Mouse (Mus musculus) adrenal gland, postnatal 4 days (tissue): ENCODE results near the gene Lhx3. TPM values are rescaled to one million over a fixed set of nuclear protein-coding genes. Genes with fewer than 3 reads are reported as not detected.

Source experiments
- total RNA-seq, 2 experiments: library from RNA; stranded (reverse); gene quantifications; 2 replicates each; pipeline ENCODE4 v1.2.3; 2021

Gene Lhx3
- total RNA-seq, 2 experiments from 2014 or later: 0.71 to 1.0 TPM

Other genes starting within 250 kb of the Lhx3 start
- gene Camsap1, start 225.0 kb downstream of the Lhx3 start, total RNA-seq: 10 to 100 TPM; 41.3 to 44.8 TPM
- gene Ubac1, start 186.5 kb downstream of the Lhx3 start, total RNA-seq: 10 to 100 TPM; 51.2 to 54.4 TPM
- gene Nacc2, start 85.1 kb downstream of the Lhx3 start, total RNA-seq: 10 to 100 TPM; 24.8 to 27.0 TPM
- 10 to 100 TPM; 23.8 to 24.0 TPM for gene Qsox2, start 29.2 kb upstream of the Lhx3 start, total RNA-seq
- gene Ccdc187, start 86.3 kb upstream of the Lhx3 start, total RNA-seq: 1 to 10 TPM; 3.1 TPM
- 10 to 100 TPM; 33.7 to 39.7 TPM for gene Gpsm1, start 107.2 kb upstream of the Lhx3 start, total RNA-seq
- 10 to 100 TPM; 17.5 to 18.6 TPM for gene Dnlz, start 143.8 kb upstream of the Lhx3 start, total RNA-seq
- 1 to 10 TPM; 1.1 to 1.2 TPM for gene Card9, start 152.6 kb upstream of the Lhx3 start, total RNA-seq
- 10 to 100 TPM; 57.3 to 58.7 TPM for gene Snapc4, start 172.4 kb upstream of the Lhx3 start, total RNA-seq
- gene Entr1, start 181.0 kb upstream of the Lhx3 start, total RNA-seq: 10 to 100 TPM; 88.3 to 93.8 TPM
- 100 to 1,000 TPM; 145 TPM for gene Pmpca, start 181.1 kb upstream of the Lhx3 start, total RNA-seq
- gene Inpp5e, start 200.9 kb upstream of the Lhx3 start, total RNA-seq: 10 to 100 TPM; 32.3 to 35.8 TPM
- gene Sec16a, start 236.9 kb upstream of the Lhx3 start, total RNA-seq: 10 to 100 TPM; 53.7 to 58.6 TPM